Mouse (Mus musculus): ENCODE measurements around the gene Gm867. TPM values are rescaled to one million over a fixed set of nuclear protein-coding genes. Genes with fewer than 3 reads are reported as not detected.
A peak's percentile ranks its signal among the peaks of the same experiment; 100 is the strongest.

The Gm867 gene
- total RNA-seq, 2 experiments from 2014 or later: not detected

- DNase-seq: no peak
- TF ChIP-seq CTCF (IDR thresholded peaks at IDR 0.05): no peak
- Histone ChIP-seq H3K27ac (peak overlapping the region; percentile 57), H3K4me3 (no peak overlapping the region)
- intact Hi-C loops (cut with DNase I): no loop called here
Observed at GRCm38 (mm10) chr10:75910698-75911097, 29.8 kb downstream of the Gm867 start.

GRCm38 (mm10) chr10:75906882-75907281 is 33.6 kb downstream of the Gm867 start:
- Histone ChIP-seq H3K27ac (no peak overlapping the region), H3K4me3 (no peak overlapping the region)
- no peak for DNase-seq
- intact Hi-C loops (cut with DNase I): no loop called here
- TF ChIP-seq CTCF (IDR thresholded peaks at IDR 0.05): no peak

- intact Hi-C loops (cut with DNase I): no loop called here
- Histone ChIP-seq H3K27ac (peak overlapping the region; percentile 48), H3K4me3 (no peak overlapping the region)
- no peak for TF ChIP-seq CTCF (IDR thresholded peaks at IDR 0.05)
- DNase-seq: no peak
Observed at GRCm38 (mm10) chr10:75904391-75904790, 36.1 kb downstream of the Gm867 start.

GRCm38 (mm10) chr10:75898846-75899245 is 41.6 kb downstream of the Gm867 start:
- intact Hi-C loops (cut with DNase I): loop anchor here (2.0 to 5.0 kb wide), 2 partner anchors 18 to 38 kb away; partner anchors contain the start of gene Mmp11
- no peak for TF ChIP-seq CTCF (IDR thresholded peaks at IDR 0.05)
- H3K27ac ChIP-seq: peak overlapping the region; percentile 90
- H3K4me3 ChIP-seq: no peak overlapping the region; the same call in 1 of the 2 replicates
- DNase-seq: peak; percentile 87

GRCm38 (mm10) chr10:75898039-75898564 is 42.4 kb downstream of the Gm867 start:
- DNase-seq: no peak
- intact Hi-C loops (cut with DNase I): loop anchor here (2.0 to 5.0 kb wide), 2 partner anchors 19 to 39 kb away; partner anchors contain the start of gene Mmp11
- H3K4me3 ChIP-seq: no peak overlapping the region
- peak overlapping the region; percentile 90 for H3K27ac ChIP-seq
- no peak for TF ChIP-seq CTCF (IDR thresholded peaks at IDR 0.05)

GRCm38 (mm10) chr10:75897373-75897772 is 43.1 kb downstream of the Gm867 start:
- TF ChIP-seq CTCF (IDR thresholded peaks at IDR 0.05): peak; percentile 83
- H3K27ac ChIP-seq: peak overlapping the region; percentile 90

GRCm38 (mm10) chr10:75896208-75896607 is 44.3 kb downstream of the Gm867 start:
- no peak overlapping the region for H3K4me3 ChIP-seq
- intact Hi-C loops (cut with DNase I): loop anchor here (5.0 kb wide), 1 partner anchor 41 kb away; the partner anchor contains the start of gene Mmp11
- TF ChIP-seq CTCF (IDR thresholded peaks at IDR 0.05): no peak
- no peak for DNase-seq
- no peak overlapping the region for H3K27ac ChIP-seq

More at GRCm38 (mm10) chr10:75897373-75897772, 43.1 kb downstream of the Gm867 start:
- no peak overlapping the region for H3K4me3 ChIP-seq
- intact Hi-C loops (cut with DNase I): loop anchor here (1.0 to 5.0 kb wide), 2 partner anchors 40 to 54 kb away; partner anchors contain the start of gene Mmp11
- peak; percentile 85 for DNase-seq

- H3K27ac ChIP-seq: no peak overlapping the region
- H3K4me3 ChIP-seq: no peak overlapping the region
- intact Hi-C loops (cut with DNase I): loop anchor here (5.0 kb wide), 1 partner anchor 42 kb away; the partner anchor contains the start of gene Mmp11
- DNase-seq: no peak
- no peak for TF ChIP-seq CTCF (IDR thresholded peaks at IDR 0.05)
Observed at GRCm38 (mm10) chr10:75895730-75896129, 44.7 kb downstream of the Gm867 start.

GRCm38 (mm10) chr10:75894601-75895000 is 45.9 kb downstream of the Gm867 start:
- TF ChIP-seq CTCF (IDR thresholded peaks at IDR 0.05): no peak
- Histone ChIP-seq H3K27ac (no peak overlapping the region), H3K4me3 (no peak overlapping the region)
- intact Hi-C loops (cut with DNase I): no loop called here
- DNase-seq: no peak

GRCm38 (mm10) chr10:75893089-75893750 is 47.3 kb downstream of the Gm867 start, which contains the start of gene Derl3:
Gene Derl3, plus strand, starts transcription at chr10:75893413.
- no peak for TF ChIP-seq CTCF (IDR thresholded peaks at IDR 0.05)
- Histone ChIP-seq H3K4me3 (peak within 1 kb of the TSS; percentile 74), H3K27ac (0 out of 2 replicates have a peak within 1 kb of the TSS, but pooled peaks have one; percentile 24)
- intact Hi-C loops (cut with DNase I): no loop called here
- DNase-seq: peak; percentile 93

GRCm38 (mm10) chr10:75889406-75890153 is 50.9 kb downstream of the Gm867 start:
- H3K27ac ChIP-seq: no peak overlapping the region
- no peak for DNase-seq
- intact Hi-C loops (cut with DNase I): no loop called here
- TF ChIP-seq CTCF (IDR thresholded peaks at IDR 0.05): no peak
- H3K4me3 ChIP-seq: no peak overlapping the region

Other genes starting within 250 kb of the Gm867 start
- 10 to 100 TPM in 1 of 2 experiments, 1 to 10 TPM in 1; 8.4 to 11.0 TPM for gene Cabin1, start 176.3 kb downstream of the Gm867 start, total RNA-seq (2021)
- gene Ddt, start 167.3 kb downstream of the Gm867 start, total RNA-seq (2021): 10 to 100 TPM; 32.5 to 55.0 TPM
- not detected for gene Gm20441, start 159.7 kb downstream of the Gm867 start, total RNA-seq (2021)
- 1 to 10 TPM; 2.6 to 3.2 TPM for gene Gstt3, start 159.3 kb downstream of the Gm867 start, total RNA-seq (2021)
- gene Gstt1, start 142.1 kb downstream of the Gm867 start, total RNA-seq (2021): 1 to 10 TPM; 4.5 to 5.7 TPM
- not detected for gene Gstt4, start 118.1 kb downstream of the Gm867 start, total RNA-seq (2021)
- gene Gstt2, start 103.2 kb downstream of the Gm867 start, total RNA-seq (2021): 1 to 10 TPM; 2.3 to 4.2 TPM
- gene Mif, start 80.4 kb downstream of the Gm867 start, total RNA-seq (2021): 100 to 1,000 TPM; 147 to 168 TPM
- under 1 TPM in 1 of 2 experiments, not detected in 1; 0.45 TPM for gene Derl3, start 47.3 kb downstream of the Gm867 start, total RNA-seq (2021)
- gene Smarcb1, start 19.1 kb downstream of the Gm867 start, total RNA-seq (2021): 10 to 100 TPM; 13.0 to 17.7 TPM
- gene Chchd10, start 7.5 kb downstream of the Gm867 start, total RNA-seq (2021): 1,000 to 10,000 TPM; 1,469 to 1,586 TPM
- gene Mmp11, start 4.2 kb downstream of the Gm867 start, total RNA-seq (2021): 1 to 10 TPM; 2.5 to 2.8 TPM
- not detected for gene Vpreb3, start 2.4 kb upstream of the Gm867 start, total RNA-seq (2021)
- gene Gm5134, start 13.8 kb upstream of the Gm867 start, total RNA-seq (2021): not detected
- 10 to 100 TPM in 1 of 2 experiments, 1 to 10 TPM in 1; 9.5 to 10.3 TPM for gene Zfp280b, start 92.0 kb upstream of the Gm867 start, total RNA-seq (2021)
- gene Slc5a4b, start 170.3 kb upstream of the Gm867 start, total RNA-seq (2021): not detected
- gene Slc5a4a, start 206.8 kb upstream of the Gm867 start, total RNA-seq (2021): not detected

Data from gastrocnemius, adult 2 months (tissue).